Mouse (Mus musculus) neural tube, embryonic 11.5 days (tissue): ENCODE results near the gene Ttc29. TPM values are rescaled to one million over a fixed set of nuclear protein-coding genes. Genes with fewer than 3 reads are reported as not detected.

Experiments used
- ATAC-seq: fragments of 200-750 bp; cut with Nextera tagmentation; 2 replicates; pipeline ENCODE4 v1.8.0; 2017; ENCODE audit warnings: moderate number of reproducible peaks, mild to moderate bottlenecking, moderate TSS enrichment, moderate library complexity; ENCODE audit not compliant: insufficient read depth, low FRiP score, low TSS enrichment
- DNase-seq: peaks from one replicate; pipeline ENCODE4 v3.0.0-alpha.2; 2015; ENCODE audit warnings: low spot score
- H3K27ac ChIP-seq: fragments of 300-500 bp; sonication (generic); 2 replicates; pipeline ENCODE4 v1.5.1; 2014; ENCODE audit warnings: low read depth, mild to moderate bottlenecking, low read length
- H3K27me3 ChIP-seq: fragments of 300-500 bp; sonication (generic); 2 replicates; pipeline ENCODE4 v1.6.1; 2014; ENCODE audit warnings: mild to moderate bottlenecking, low read length, mixed read lengths; ENCODE audit not compliant: control insufficient read depth, insufficient read depth
- H3K36me3 ChIP-seq: fragments of 300-500 bp; sonication (generic); 2 replicates; pipeline ENCODE4 v1.6.1; 2014; ENCODE audit warnings: mild to moderate bottlenecking, low read length, moderate library complexity, mixed read lengths; ENCODE audit not compliant: control insufficient read depth, insufficient read depth
- H3K4me1 ChIP-seq: fragments of 300-500 bp; sonication (generic); 2 replicates; pipeline ENCODE4 v1.6.1; 2014; ENCODE audit warnings: low read length, mixed read lengths; ENCODE audit not compliant: control insufficient read depth, insufficient read depth
- H3K4me2 ChIP-seq: fragments of 300-500 bp; sonication (generic); 2 replicates; pipeline ENCODE4 v1.6.1; 2014; ENCODE audit warnings: low read depth, mild to moderate bottlenecking, moderate library complexity
- H3K4me3 ChIP-seq: fragments of 300-500 bp; sonication (generic); 2 replicates; pipeline ENCODE4 v1.5.1; 2014; ENCODE audit warnings: low read depth, low read length
- H3K9ac ChIP-seq: fragments of 300-500 bp; sonication (generic); 2 replicates; pipeline ENCODE4 v1.6.1; 2014; ENCODE audit warnings: mild to moderate bottlenecking, low read length
- H3K9me3 ChIP-seq: fragments of 300-500 bp; sonication (generic); 2 replicates; pipeline ENCODE4 v1.6.1; 2016; ENCODE audit warnings: low read length; ENCODE audit not compliant: control insufficient read depth
- WGBS: fragments of 180-500 bp; shearing (Covaris S2); extraction: QIAGEN DNeasy Blood & Tissue Kit; methylation state at CpG from one replicate; pipeline ENCODE4 v1.1.7; 2014; 5-methylcytosine and 5-hydroxymethylcytosine counted together
- polyA plus RNA-seq: library from polyadenylated mRNA; unstranded; fragments of >200 nt; fragmentation: Nextera tagmentation; extraction: Ambion mirVana; gene quantifications from 2 replicates; pipeline ENCODE4 v1.2.1, GENCODE M21; 2014

The Ttc29 gene
- polyA plus RNA-seq, 1 experiment from 2014 or later = not detected

- Histone ChIP-seq H3K27me3 (peaks cover 31% of the 10 kb centered on the region), H3K4me1 (0 out of 2 replicates have a peak, but pooled peaks cover 2% of the 10 kb centered on the region), H3K9me3 (no peaks in the 10 kb centered on the region), H3K9ac (0 out of 2 replicates have a peak overlapping the region, but pooled peaks have one; percentile 18), H3K4me2 (peak overlapping the region; percentile 68), H3K27ac (peak overlapping the region; percentile 54; the same call in 1 of the 2 replicates), H3K36me3 (no peaks in the 10 kb centered on the region), H3K4me3 (peak overlapping the region; percentile 28)
- under 1% methylated on average over 19 of the region's 19 CpGs for WGBS
- peak; percentile 72 for DNase-seq
- ATAC-seq = peak; percentile 80
Observed at GRCm38 (mm10) chr8:78420101-78420503, 207.0 kb downstream of the Ttc29 start.

- 0% methylated on average over 1 of the region's 1 CpGs for WGBS
- Histone ChIP-seq H3K4me3 (no peak overlapping the region), H3K36me3 (no peaks in the 10 kb centered on the region), H3K9ac (no peak overlapping the region), H3K9me3 (no peaks in the 10 kb centered on the region), H3K27ac (no peak overlapping the region), H3K4me2 (no peak overlapping the region), H3K27me3 (peaks cover 60% of the 10 kb centered on the region), H3K4me1 (0 out of 2 replicates have a peak, but pooled peaks cover 2% of the 10 kb centered on the region)
- DNase-seq = no peak
- no peak for ATAC-seq
Observed at GRCm38 (mm10) chr8:78423937-78424336, 210.8 kb downstream of the Ttc29 start.

GRCm38 (mm10) chr8:78426455-78426854 is 213.4 kb downstream of the Ttc29 start:
- Histone ChIP-seq H3K4me3 (peak overlapping the region; percentile 11; the same call in 1 of the 2 replicates), H3K4me1 (no peaks in the 10 kb centered on the region), H3K36me3 (no peaks in the 10 kb centered on the region), H3K9ac (no peak overlapping the region), H3K27me3 (peaks cover 71% of the 10 kb centered on the region), H3K9me3 (no peaks in the 10 kb centered on the region), H3K27ac (no peak overlapping the region), H3K4me2 (peak overlapping the region; percentile 29)
- WGBS = 0% methylated on average over 10 of the region's 10 CpGs
- peak; percentile 70 for ATAC-seq
- peak; percentile 54 for DNase-seq

- peaks cover 75% of the 10 kb centered on the region for H3K27me3 ChIP-seq
- H3K4me2 ChIP-seq = peak overlapping the region; percentile 29
- no peaks in the 10 kb centered on the region for H3K36me3 ChIP-seq
- peak overlapping the region; percentile 17; the same call in 1 of the 2 replicates for H3K4me3 ChIP-seq
- ATAC-seq (peak; percentile 43), DNase-seq (peak; percentile 40)
- H3K27ac ChIP-seq = peak overlapping the region; percentile 30
- no peaks in the 10 kb centered on the region for H3K9me3 ChIP-seq
- no peak overlapping the region for H3K9ac ChIP-seq
- no peaks in the 10 kb centered on the region for H3K4me1 ChIP-seq
- WGBS = under 1% methylated on average over 32 of the region's 32 CpGs
Observed at GRCm38 (mm10) chr8:78426875-78427768, 214.0 kb downstream of the Ttc29 start.

- WGBS = 2% methylated on average over 8 of the region's 8 CpGs
- H3K9ac ChIP-seq = no peak overlapping the region
- no peak for DNase-seq
- ATAC-seq = no peak
- H3K4me1 ChIP-seq = no peaks in the 10 kb centered on the region
- peaks cover 78% of the 10 kb centered on the region for H3K27me3 ChIP-seq
- H3K9me3 ChIP-seq = no peaks in the 10 kb centered on the region
- H3K4me3 ChIP-seq = 0 out of 2 replicates have a peak overlapping the region, but pooled peaks have one; percentile 17
- no peak overlapping the region; the same call in 1 of the 2 replicates for H3K27ac ChIP-seq
- peak overlapping the region; percentile 24; the same call in 1 of the 2 replicates for H3K4me2 ChIP-seq
- no peaks in the 10 kb centered on the region for H3K36me3 ChIP-seq
Observed at GRCm38 (mm10) chr8:78427769-78428130, 214.7 kb downstream of the Ttc29 start.

GRCm38 (mm10) chr8:78428148-78428547 is 215.1 kb downstream of the Ttc29 start:
- no peak overlapping the region for H3K27ac ChIP-seq
- H3K27me3 ChIP-seq = peaks cover 80% of the 10 kb centered on the region
- WGBS = 1% methylated on average over 11 of the region's 11 CpGs
- ATAC-seq (no peak), DNase-seq (no peak)
- no peaks in the 10 kb centered on the region for H3K9me3 ChIP-seq
- no peaks in the 10 kb centered on the region for H3K36me3 ChIP-seq
- H3K4me3 ChIP-seq = no peak overlapping the region
- no peak overlapping the region for H3K4me2 ChIP-seq
- no peaks in the 10 kb centered on the region for H3K4me1 ChIP-seq
- H3K9ac ChIP-seq = no peak overlapping the region

DNA sequence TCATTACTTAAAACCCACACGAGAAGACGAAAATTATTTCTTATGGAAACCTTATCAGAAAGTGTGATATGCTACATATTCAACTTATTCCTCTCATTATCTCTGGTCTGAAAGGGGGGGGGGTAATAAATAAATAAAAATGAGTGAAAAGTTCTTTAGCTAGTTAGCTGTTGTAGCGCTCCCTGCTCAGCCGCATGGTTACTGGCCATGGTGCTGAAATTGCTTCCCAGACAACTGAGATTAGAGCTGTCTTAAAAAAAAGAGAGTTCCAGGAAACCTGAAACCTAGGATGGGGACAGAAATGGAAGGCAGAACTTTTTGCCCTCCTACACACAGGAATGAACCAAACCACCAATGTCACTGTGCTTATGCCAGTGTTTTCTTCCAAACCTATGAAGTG is 218.3 kb downstream of the Ttc29 start:
- Histone ChIP-seq H3K9me3 (no peaks in the 10 kb centered on the region), H3K27me3 (peaks cover 89% of the 10 kb centered on the region), H3K27ac (no peak overlapping the region), H3K9ac (no peak overlapping the region), H3K4me1 (no peaks in the 10 kb centered on the region), H3K4me3 (no peak overlapping the region), H3K36me3 (no peaks in the 10 kb centered on the region), H3K4me2 (no peak overlapping the region)
- WGBS = 2% methylated on average over 4 of the region's 4 CpGs
- DNase-seq (peak; percentile 75), ATAC-seq (no peak)

GRCm38 (mm10) chr8:78432451-78432850 is 219.4 kb downstream of the Ttc29 start:
- H3K27ac ChIP-seq = no peak overlapping the region
- H3K4me2 ChIP-seq = no peak overlapping the region
- no peak for DNase-seq
- H3K9me3 ChIP-seq = no peaks in the 10 kb centered on the region
- 13% methylated on average over 1 of the region's 1 CpGs for WGBS
- no peak overlapping the region for H3K9ac ChIP-seq
- H3K36me3 ChIP-seq = no peaks in the 10 kb centered on the region
- no peak for ATAC-seq
- H3K4me1 ChIP-seq = 0 out of 2 replicates have a peak, but pooled peaks cover 3% of the 10 kb centered on the region
- peaks cover 89% of the 10 kb centered on the region for H3K27me3 ChIP-seq
- no peak overlapping the region for H3K4me3 ChIP-seq
